2 mouse cellular contexts compared by ENCODE assay signal in the genomic region with DNA sequence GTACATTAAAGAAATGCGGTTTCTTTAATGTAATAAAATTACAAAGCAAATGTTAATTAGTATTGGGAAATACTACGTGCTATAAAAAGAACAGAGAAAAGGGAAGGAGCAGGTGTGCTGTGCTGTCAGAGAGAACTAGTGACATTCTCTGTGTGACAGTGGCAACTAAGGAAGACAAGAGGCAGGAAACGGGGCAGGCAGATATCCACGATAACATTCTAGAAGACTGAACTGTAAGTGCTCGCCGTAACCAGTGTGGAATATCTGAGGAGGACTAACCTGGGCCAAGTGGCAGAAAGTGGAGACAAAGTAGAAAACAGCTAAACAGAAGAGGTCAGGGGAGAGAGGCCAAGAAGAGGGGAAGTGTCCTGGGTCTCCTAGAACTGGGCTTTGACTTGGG.
TF ChIP-seq lines count a peak whose summit lies in the region.

No protein-coding gene starts in this region.

TF ChIP-seq in MEL, 35 proteins besides CTCF, POLR2A, EP300 and RAD21 (continued from another document):
- peak; percentile 64 for TF ChIP-seq ETS1 (IDR thresholded peaks at IDR 0.05; ENCODE audit: low read depth, low read length)
- no peak for TF ChIP-seq JUND (IDR thresholded peaks at IDR 0.05; ENCODE audit: low read depth, low read length)
- peak; percentile 65; the same call in 1 of the 2 replicates for TF ChIP-seq TBP (IDR thresholded peaks at IDR 0.05; ENCODE audit: low read depth, low read length)
TF ChIP-seq in MEL: peak in this region for 9.

TF ChIP-seq in myocyte, 11 proteins besides CTCF, POLR2A, EP300 and RAD21 (continued from another document):
- no peak for TF ChIP-seq CEBPB (IDR thresholded peaks at IDR 0.05; ENCODE audit: insufficient read depth, poor library complexity, severe bottlenecking)
- no peak for TF ChIP-seq REST (IDR thresholded peaks at IDR 0.05; ENCODE audit: insufficient read depth, insufficient read length)
